Comparison of ENCODE assay signal across 8 mouse cellular contexts in the genomic region with DNA sequence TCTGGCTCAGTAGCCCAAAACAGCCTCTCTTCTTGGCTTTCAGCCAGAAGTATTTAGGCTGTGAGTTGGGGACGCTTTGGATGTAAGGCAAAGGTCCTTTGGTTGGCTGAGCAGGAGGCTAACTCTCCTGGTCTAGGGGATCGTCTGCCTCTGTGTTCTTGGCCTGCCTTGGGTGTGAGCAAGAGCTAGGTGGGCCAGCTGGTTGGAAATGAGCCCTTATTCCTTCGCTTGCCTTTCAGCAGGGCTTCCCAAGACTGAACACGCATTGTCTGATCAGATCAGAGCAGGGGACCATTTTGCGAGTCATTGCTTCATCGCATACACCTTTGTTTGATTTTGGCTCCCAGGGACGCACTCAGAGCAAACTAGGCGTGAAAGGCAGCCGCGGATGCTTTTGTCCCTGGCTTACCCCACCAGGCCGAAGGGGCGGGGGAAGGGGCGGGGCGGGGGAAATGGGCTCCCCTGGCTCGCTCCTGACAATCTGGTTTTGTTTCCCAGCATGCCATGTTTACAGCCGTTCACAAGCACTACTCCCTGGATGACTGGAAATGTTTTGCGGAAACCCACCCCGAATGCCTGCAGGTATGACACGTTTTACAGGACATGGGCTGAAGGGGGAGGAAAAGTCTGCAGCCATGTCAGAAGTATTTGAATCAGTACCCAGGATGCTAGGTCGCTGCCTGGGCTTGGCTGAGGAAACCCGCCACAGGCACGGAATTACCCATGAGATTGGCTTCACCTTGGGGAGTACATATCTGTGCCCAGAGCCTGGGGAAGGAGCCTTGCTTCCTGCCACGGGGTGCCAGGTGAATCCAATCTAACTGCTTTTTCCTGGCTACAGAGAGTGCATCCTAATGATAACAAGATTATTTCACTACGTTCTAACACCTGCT. TPM values are rescaled to one million over a fixed set of nuclear protein-coding genes. Genes with fewer than 3 reads are reported as not detected.
DNase-seq lines count a peak whose midpoint lies in the region; ATAC-seq and TF ChIP-seq lines count a peak whose summit lies in the region.

No protein-coding gene starts in this region.

- no peaks in the 10 kb centered on the region for H3K9me3 ChIP-seq in forebrain, embryonic 16.5 days (ENCODE audit: control insufficient read depth, low read length)

- peak; percentile 67 for DNase-seq in urinary bladder, postnatal 14 days (ENCODE audit: low spot score)
- no peak for DNase-seq in urinary bladder, adult 18-20 months (ENCODE audit: low spot score in 2 of 2)
- peak; percentile 73 for DNase-seq in kidney, adult 2 months
- DNase-seq in lung, postnatal 10 days: peak; percentile 50
- no peak for DNase-seq in thymus, postnatal 36 days
- DNase-seq in layer of hippocampus, postnatal 25 days (ENCODE audit: extremely low spot score in 1 of 2, low spot score in 1 of 2): no peak

- peak overlapping the region; percentile 39 for H3K9ac ChIP-seq in forebrain, embryonic 16.5 days (replicated peaks; ENCODE audit: low read depth, low read length)

- TF ChIP-seq CTCF in kidney, adult 2 months (conservative IDR thresholded peaks at IDR 0.05; ENCODE audit: insufficient read depth, insufficient read length, low read depth, low read length): no peak

- 2% methylated on average over 24 of the region's 24 CpGs for WGBS in forebrain, embryonic 16.5 days
- WGBS in kidney, adult 2 months: 18% methylated on average over 24 of the region's 24 CpGs

- peaks cover 21% of the 10 kb centered on the region for H3K4me1 ChIP-seq in forebrain, embryonic 16.5 days (replicated peaks; ENCODE audit: control insufficient read depth, insufficient read depth, low read length)
- peaks cover 37% of the 10 kb centered on the region for H3K4me1 ChIP-seq in kidney, adult 2 months (ENCODE audit: control insufficient read depth, insufficient read depth, low read length)

- H3K27me3 ChIP-seq in forebrain, embryonic 16.5 days (replicated peaks; ENCODE audit: control insufficient read depth, insufficient read depth, low read length): no peaks in the 10 kb centered on the region
- H3K27me3 ChIP-seq in kidney, adult 2 months (replicated peaks; ENCODE audit: control insufficient read depth, insufficient read depth, low read length): no peaks in the 10 kb centered on the region

- peak overlapping the region; percentile 17 for H3K27ac ChIP-seq in forebrain, embryonic 16.5 days (ENCODE audit: low read length)
- H3K27ac ChIP-seq in kidney, adult 2 months (ENCODE audit: insufficient read depth, low read depth, low read length): peak overlapping the region; percentile 17; the same call in 1 of the 2 replicates

- H3K4me3 ChIP-seq in forebrain, embryonic 16.5 days (replicated peaks; ENCODE audit: low read length): peak overlapping the region; percentile 32
- H3K4me3 ChIP-seq in kidney, adult 2 months (ENCODE audit: insufficient read depth, low read depth, low read length): peak overlapping the region; percentile 33; the same call in 1 of the 2 replicates

- peak; percentile 86 for ATAC-seq in forebrain, embryonic 16.5 days
- no peak for ATAC-seq in megakaryocyte progenitor cell, adult 5-6 weeks (replicated peaks; ENCODE audit: poor library complexity)

- no peaks in the 10 kb centered on the region for H3K36me3 ChIP-seq in forebrain, embryonic 16.5 days (ENCODE audit: control insufficient read depth, insufficient read depth)
- peaks cover 2% of the 10 kb centered on the region for H3K36me3 ChIP-seq in kidney, adult 2 months (ENCODE audit: control insufficient read depth, insufficient read depth, low read length)

- no peak for TF ChIP-seq POLR2A in kidney, adult 2 months (IDR thresholded peaks at IDR 0.05; ENCODE audit: low read depth, low read length)

- peak overlapping the region; percentile 51 for H3K4me2 ChIP-seq in forebrain, embryonic 16.5 days (ENCODE audit: low read length)

RNA-seq across cellular contexts. Expression of a gene that starts 9.5 kb away (rescaled TPM):
- 20.3 and 25.9 TPM in 2 replicates for polyA plus RNA-seq in forebrain, embryonic 16.5 days (2015; fragmentation: Nextera tagmentation; extraction: Ambion mirVana)
- 128 and 131 TPM in 2 replicates for polyA plus RNA-seq in kidney, adult 2 months (2012; rRNA removed)
- total RNA-seq in layer of hippocampus, postnatal 25 days (2021): 10 to 100 TPM; 68.7 to 71.2 TPM
- 16.3 and 20.5 TPM in 2 replicates for total RNA-seq in megakaryocyte progenitor cell, adult 5-6 weeks (2015)
- 13.6 and 15.3 TPM in 2 replicates for total RNA-seq in megakaryocyte progenitor cell, adult 5-6 weeks (2017)

Comparison
In these comparisons a context has a peak if more than half of its experiments do, and no peak if none do; other contexts are left out.
1. DNase-seq: peak in urinary bladder, postnatal 14 days (single experiment), kidney, adult 2 months (single experiment) and lung, postnatal 10 days (single experiment); none in urinary bladder, adult 18-20 months (0 of 2), thymus, postnatal 36 days (0 of 2) and layer of hippocampus, postnatal 25 days (0 of 2).